Mouse (Mus musculus): ENCODE data around the gene Trim24. TPM values are rescaled to one million over a fixed set of nuclear protein-coding genes. Genes with fewer than 3 reads are reported as not detected.

Trim24 gene
- total and polyA plus RNA-seq, 3 experiments = 11.4 to 19.2 TPM; not detected in 1

- Histone ChIP-seq H3K9ac (ENCODE audit: control insufficient read depth, low read depth, low read length, poor library complexity, severe bottlenecking) (no peak overlapping the region), H3K36me3 (ENCODE audit: control insufficient read depth in 1 of 2, insufficient read depth in 2 of 2, low read length in 2 of 2) (peaks cover 0 to 14% of the 10 kb centered on the region in 2 experiments; a peak in 2 of 4 replicates), H3K4me1 (ENCODE audit: control insufficient read depth in 1 of 2, insufficient read depth in 2 of 2, low read length in 2 of 2) (peaks cover 12 to 15% of the 10 kb centered on the region in 2 experiments), H3K79me2 (ENCODE audit: control insufficient read depth, insufficient read depth, low read length, poor library complexity) (no peaks in the 10 kb centered on the region), H3K27me3 (ENCODE audit: control insufficient read depth in 1 of 2, insufficient read depth in 2 of 2, low read length in 2 of 2) (no peaks in the 10 kb centered on the region), H3K27ac (ENCODE audit: control insufficient read depth, low read depth, low read length) (no peak overlapping the region), H3K9me3 (replicated peaks; ENCODE audit: insufficient read depth, low read length) (no peaks in the 10 kb centered on the region), H3K4me3 (ENCODE audit: control insufficient read depth in 1 of 2, insufficient read depth in 1 of 2, low read depth in 2 of 2, low read length in 2 of 2) (no peak overlapping the region)
- DNase-seq (ENCODE audit: low read depth, low spot score) = no peak
- no peak for TF ChIP-seq USF1 (IDR thresholded peaks at IDR 0.05; ENCODE audit: low read depth, low read length)
- no peak for TF ChIP-seq MAX (IDR thresholded peaks at IDR 0.05; ENCODE audit: low read length)
- TF ChIP-seq SMC3 (IDR thresholded peaks at IDR 0.05; ENCODE audit: low read depth, low read length) = no peak
- TF ChIP-seq BHLHE40 (IDR thresholded peaks at IDR 0.05; ENCODE audit: borderline replicate concordance, low read depth, low read length) = no peak
- no peak for TF ChIP-seq EP300 (IDR thresholded peaks at IDR 0.05; ENCODE audit: low read depth in 1 of 2, low read length in 2 of 2)
- no peak for TF ChIP-seq CHD2 (IDR thresholded peaks at IDR 0.05; ENCODE audit: low read length)
- no peak for TF ChIP-seq MXI1 (IDR thresholded peaks at IDR 0.05; ENCODE audit: low read depth, low read length)
- no peak for TF ChIP-seq ZKSCAN1 (IDR thresholded peaks at IDR 0.05; ENCODE audit: low read depth, low read length)
Observed at GRCm38 (mm10) chr6:37858126-37858525, 12.5 kb upstream of the Trim24 start.

- DNase-seq (ENCODE audit: low read depth, low spot score) = peak; percentile 86
- peak overlapping the region; percentile 53 for H3K27ac ChIP-seq (ENCODE audit: control insufficient read depth, low read depth, low read length)
- no peak for TF ChIP-seq NELFE (IDR thresholded peaks at IDR 0.05; ENCODE audit: low read depth, low read length)
- TF ChIP-seq ZKSCAN1 (IDR thresholded peaks at IDR 0.05; ENCODE audit: low read depth, low read length) = no peak
- TF ChIP-seq USF2 (IDR thresholded peaks at IDR 0.05; ENCODE audit: borderline replicate concordance in 1 of 2, insufficient read depth in 1 of 2, low read depth in 1 of 2, low read length in 2 of 2) = no peak
- TF ChIP-seq POLR2A (IDR thresholded peaks at IDR 0.05; ENCODE audit: control insufficient read depth in 1 of 2, insufficient read depth in 1 of 2, low read depth in 1 of 2, low read length in 2 of 2, poor library complexity in 1 of 2) = no peak
- TF ChIP-seq CHD2 (IDR thresholded peaks at IDR 0.05; ENCODE audit: low read length) = no peak
- TF ChIP-seq NRF1 (IDR thresholded peaks at IDR 0.05; ENCODE audit: insufficient read depth, low read depth, low read length, poor library complexity, severe bottlenecking) = no peak
- TF ChIP-seq MXI1 (IDR thresholded peaks at IDR 0.05; ENCODE audit: low read depth, low read length) = no peak
- no peak for TF ChIP-seq MYB (IDR thresholded peaks at IDR 0.05; ENCODE audit: low read depth, low read length)
- TF ChIP-seq UBTF (IDR thresholded peaks at IDR 0.05; ENCODE audit: borderline replicate concordance, insufficient read depth, low read depth, low read length) = no peak
- no peak for TF ChIP-seq RAD21 (IDR thresholded peaks at IDR 0.05; ENCODE audit: low read depth, low read length)
- TF ChIP-seq ELF1 (IDR thresholded peaks at IDR 0.05; ENCODE audit: low read depth, low read length) = no peak
- TF ChIP-seq EP300 (IDR thresholded peaks at IDR 0.05; ENCODE audit: low read depth in 1 of 2, low read length in 2 of 2) = peak; percentile 89 to 91
- TF ChIP-seq TAL1 (IDR thresholded peaks at IDR 0.05; ENCODE audit: low read length) = peak; percentile 96
- no peak for TF ChIP-seq HCFC1 (IDR thresholded peaks at IDR 0.05; ENCODE audit: low read depth, low read length)
- TF ChIP-seq USF1 (IDR thresholded peaks at IDR 0.05; ENCODE audit: low read depth, low read length) = no peak
- TF ChIP-seq CHD1 (IDR thresholded peaks at IDR 0.05; ENCODE audit: low read depth, low read length) = no peak
- no peak for TF ChIP-seq MAFK (IDR thresholded peaks at IDR 0.05; ENCODE audit: borderline replicate concordance, low read depth, low read length)
- TF ChIP-seq ZC3H11A (IDR thresholded peaks at IDR 0.05; ENCODE audit: low read depth, low read length) = no peak
- peak; percentile 72 for TF ChIP-seq ETS1 (IDR thresholded peaks at IDR 0.05; ENCODE audit: low read depth, low read length)
- TF ChIP-seq MYC (IDR thresholded peaks at IDR 0.05; ENCODE audit: low read depth, low read length) = no peak
- TF ChIP-seq RCOR1 (IDR thresholded peaks at IDR 0.05; ENCODE audit: low read depth, low read length) = peak; percentile 56; the same call in 1 of the 2 replicates
- TF ChIP-seq TBP (IDR thresholded peaks at IDR 0.05; ENCODE audit: low read depth, low read length) = 0 out of 2 replicates have a peak, but pooled peaks have one; percentile 25
- no peak for TF ChIP-seq CTCF (IDR thresholded peaks at IDR 0.05 in 2 of 3, conservative IDR thresholded peaks at IDR 0.05 in 1 of 3; ENCODE audit: control insufficient read depth in 1 of 3, insufficient read depth in 1 of 3, low read depth in 2 of 3, low read length in 3 of 3, poor library complexity in 1 of 3, severe bottlenecking in 1 of 3)
- TF ChIP-seq ZMIZ1 (IDR thresholded peaks at IDR 0.05; ENCODE audit: low read depth, low read length) = no peak
- peak; percentile 91 for TF ChIP-seq GATA1 (IDR thresholded peaks at IDR 0.05; ENCODE audit: low read depth, low read length)
- TF ChIP-seq POLR2AphosphoS2 (IDR thresholded peaks at IDR 0.05; ENCODE audit: low read length) = no peak
- TF ChIP-seq ZNF384 (IDR thresholded peaks at IDR 0.05; ENCODE audit: low read depth, low read length) = no peak
- 0 out of 2 replicates have a peak, but pooled peaks have one; percentile 27 for TF ChIP-seq JUND (IDR thresholded peaks at IDR 0.05; ENCODE audit: low read depth, low read length)
Observed at GRCm38 (mm10) chr6:37862893-37863292, 7.7 kb upstream of the Trim24 start.

More at GRCm38 (mm10) chr6:37862893-37863292, 7.7 kb upstream of the Trim24 start:
- Histone ChIP-seq H3K27me3 (ENCODE audit: control insufficient read depth in 1 of 2, insufficient read depth in 2 of 2, low read length in 2 of 2) (no peaks in the 10 kb centered on the region), H3K9ac (ENCODE audit: control insufficient read depth, low read depth, low read length, poor library complexity, severe bottlenecking) (no peak overlapping the region), H3K4me1 (ENCODE audit: control insufficient read depth in 1 of 2, insufficient read depth in 2 of 2, low read length in 2 of 2) (peaks cover 0 to 7% of the 10 kb centered on the region in 2 experiments; a peak in 3 of 4 replicates), H3K79me2 (ENCODE audit: control insufficient read depth, insufficient read depth, low read length, poor library complexity) (no peaks in the 10 kb centered on the region), H3K9me3 (replicated peaks; ENCODE audit: insufficient read depth, low read length) (no peaks in the 10 kb centered on the region), H3K4me3 (ENCODE audit: control insufficient read depth in 1 of 2, insufficient read depth in 1 of 2, low read depth in 2 of 2, low read length in 2 of 2) (no peak overlapping the region), H3K36me3 (ENCODE audit: control insufficient read depth in 1 of 2, insufficient read depth in 2 of 2, low read length in 2 of 2) (peaks cover 0 to 13% of the 10 kb centered on the region in 2 experiments; a peak in 2 of 4 replicates)

All from MEL (cell line).